Mouse (Mus musculus) right cerebral cortex, postnatal 4 days (tissue): Measurements from ENCODE around the gene Espnl.

Experiments used
- DNase-seq: peaks from one replicate; pipeline ENCODE4 v3.0.0-alpha.2; 2022

Gene Espnl

GRCm38 (mm10) chr1:91390369-91390768, 68.5 kb downstream of the Espnl start:
- DNase-seq = no peak

DNA sequence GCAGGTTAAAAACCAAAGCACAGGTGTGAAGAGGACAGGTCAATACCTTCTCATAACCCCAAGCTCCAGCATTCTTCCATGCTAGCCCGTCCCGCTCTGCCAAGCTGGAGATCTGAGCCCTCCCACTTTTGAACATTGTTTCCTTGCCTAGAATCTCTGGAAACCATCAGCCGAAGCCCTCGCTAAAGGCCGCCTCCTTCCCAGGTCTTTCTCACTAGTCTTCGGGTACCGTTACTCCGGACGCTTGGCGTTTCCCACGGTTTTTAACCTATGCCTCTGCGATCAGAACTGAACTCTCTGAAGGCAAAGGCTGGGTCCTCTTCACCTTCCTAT, 76.0 kb downstream of the Espnl start:
- no peak for DNase-seq
